Mouse (Mus musculus): ENCODE results near the gene Gm9887. TPM values are rescaled to one million over a fixed set of nuclear protein-coding genes. Genes with fewer than 3 reads are reported as not detected.
"Not testable (repeated sequence)": the region's sequence is repeated elsewhere in the genome, so short reads cannot be mapped to it uniquely, and the experiment has no call there.

Gm9887 gene
- polyA plus RNA-seq, 1 experiment from 2014 or later, result 1.0 TPM

DNA sequence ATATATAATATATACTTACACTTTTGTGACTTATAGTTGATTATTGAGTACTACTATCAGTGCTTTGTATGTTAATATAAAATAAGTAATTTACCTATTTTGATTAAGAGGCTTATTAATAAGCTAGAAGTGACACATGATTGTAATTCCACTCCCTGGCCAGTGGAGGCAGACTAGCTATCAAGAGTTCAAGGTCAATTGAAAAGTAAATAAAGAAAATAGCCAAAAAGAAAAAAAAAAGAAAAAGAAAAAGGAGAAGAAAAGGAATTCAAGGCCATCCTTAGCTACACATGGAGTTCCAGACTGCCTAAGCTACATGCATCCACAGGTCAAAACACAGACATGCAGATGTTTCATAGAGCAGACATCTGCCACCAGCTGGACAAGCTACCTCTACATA lies 5.8 kb downstream of the Gm9887 start:
- ATAC-seq (replicated peaks), result no peak
- no peak overlapping the region for H3K4me2 ChIP-seq (replicated peaks)
- H3K36me3 ChIP-seq, result no peaks in the 10 kb centered on the region
- H3K27me3 ChIP-seq, result no peaks in the 10 kb centered on the region
- H3K4me1 ChIP-seq, result peaks cover 14% of the 10 kb centered on the region; the same call in 1 of the 2 replicates
- H3K4me3 ChIP-seq, result no peak overlapping the region
- H3K27ac ChIP-seq (replicated peaks), result no peak overlapping the region
- no peak overlapping the region for H3K9ac ChIP-seq (replicated peaks)
- H3K9me3 ChIP-seq, result no peaks in the 10 kb centered on the region

DNA sequence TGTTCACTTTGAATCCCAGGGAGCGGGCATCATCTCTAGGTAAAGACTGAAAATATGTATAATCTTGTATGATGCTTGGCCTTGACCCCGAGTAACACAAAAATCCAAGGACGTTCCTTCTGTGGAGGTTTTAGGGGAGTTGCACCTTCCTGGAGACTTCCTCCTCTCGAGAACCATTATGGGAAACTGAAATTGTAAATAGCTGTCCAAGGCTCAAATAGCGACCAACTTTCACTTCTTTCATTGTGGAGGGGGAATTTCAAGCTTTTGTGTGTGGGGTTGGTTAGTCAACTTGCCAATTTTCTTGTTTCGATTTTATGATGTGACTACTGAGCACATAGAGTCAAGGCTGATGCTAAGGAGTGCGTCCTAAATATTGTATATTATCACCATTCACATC lies 6.5 kb downstream of the Gm9887 start:
- ATAC-seq (replicated peaks), result no peak
- H3K9me3 ChIP-seq, result no peaks in the 10 kb centered on the region
- H3K9ac ChIP-seq (replicated peaks), result no peak overlapping the region
- no peak overlapping the region for H3K4me2 ChIP-seq (replicated peaks)
- H3K27ac ChIP-seq (replicated peaks), result no peak overlapping the region
- no peaks in the 10 kb centered on the region for H3K27me3 ChIP-seq
- H3K4me3 ChIP-seq, result no peak overlapping the region
- peaks cover 14% of the 10 kb centered on the region; the same call in 1 of the 2 replicates for H3K4me1 ChIP-seq
- no peaks in the 10 kb centered on the region for H3K36me3 ChIP-seq
- 86% methylated on average over 7 of the region's 7 CpGs for WGBS

DNA sequence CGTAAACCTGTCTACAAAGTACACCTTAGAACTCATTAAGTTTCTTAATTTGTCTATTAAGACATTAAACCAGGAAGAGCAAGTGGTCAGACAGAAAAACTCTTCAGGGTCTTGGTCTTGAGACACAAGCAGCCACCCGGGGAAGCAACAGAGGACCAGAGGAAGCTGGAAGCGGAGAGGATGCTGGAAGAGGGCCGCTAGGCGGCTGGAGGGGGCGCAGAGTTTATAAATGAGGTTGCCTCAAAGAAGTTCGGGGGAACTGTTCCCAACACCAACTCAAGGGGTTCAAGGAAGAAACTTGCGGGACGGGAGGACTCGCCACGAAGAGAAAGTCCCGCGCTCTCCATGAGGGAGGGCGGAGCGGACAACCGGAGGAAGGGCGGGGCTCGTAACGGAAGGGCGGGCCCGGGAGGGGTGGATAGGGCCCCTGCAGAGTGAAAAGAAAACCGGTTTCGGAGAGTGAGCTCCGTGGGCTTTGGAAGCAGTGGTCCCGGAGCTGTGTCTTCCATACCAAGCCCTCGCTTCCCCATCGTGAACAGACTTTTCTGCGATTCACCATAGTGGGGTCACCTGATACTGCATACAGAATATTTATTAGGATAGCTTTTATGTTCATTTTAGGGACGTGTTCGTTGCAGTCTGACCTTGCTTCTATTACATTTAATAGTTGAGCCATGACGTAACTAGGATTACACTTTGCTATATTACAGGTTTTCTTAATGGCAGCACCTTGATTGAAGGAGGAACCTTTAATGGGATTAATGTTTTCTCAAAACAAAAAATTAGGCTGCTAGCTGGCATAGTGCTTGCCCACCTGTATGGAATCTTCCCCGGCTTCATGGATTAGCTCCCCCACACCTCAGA lies 8.1 kb downstream of the Gm9887 start:
- Histone ChIP-seq H3K4me1 (peaks cover 14% of the 10 kb centered on the region; the same call in 1 of the 2 replicates), H3K27me3 (no peaks in the 10 kb centered on the region), H3K4me2 (replicated peaks) (peak overlapping the region; percentile 80), H3K27ac (replicated peaks) (peak overlapping the region; percentile 54), H3K36me3 (no peaks in the 10 kb centered on the region), H3K9ac (replicated peaks) (peak overlapping the region; percentile 48), H3K4me3 (peak overlapping the region; percentile 50), H3K9me3 (no peaks in the 10 kb centered on the region)
- WGBS, result 4% methylated on average over 32 of the region's 32 CpGs
- ATAC-seq (replicated peaks), result no peak

DNA sequence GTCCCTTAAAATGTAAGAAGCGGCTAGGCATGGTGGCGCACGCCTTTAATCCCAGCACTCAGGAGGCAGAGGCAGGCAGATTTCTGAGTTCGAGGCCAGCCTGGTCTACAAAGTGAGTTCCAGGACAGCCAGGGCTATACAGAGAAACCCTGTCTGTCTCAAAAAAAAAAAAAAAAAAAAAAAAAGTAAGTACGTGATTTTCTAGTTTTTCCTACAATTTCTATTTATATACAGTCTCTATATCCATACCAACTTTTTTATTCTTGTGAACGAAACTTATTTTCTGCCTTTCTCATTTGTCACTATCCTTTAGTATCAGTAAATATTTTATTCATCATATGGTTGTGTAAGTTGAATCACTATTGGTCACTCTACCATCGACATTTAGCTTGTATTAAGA lies 9.1 kb downstream of the Gm9887 start:
- H3K27ac ChIP-seq (replicated peaks); H3K4me2 ChIP-seq (replicated peaks); H3K9me3 ChIP-seq; H3K4me3 ChIP-seq; H3K27me3 ChIP-seq; ATAC-seq (replicated peaks); H3K36me3 ChIP-seq; H3K9ac ChIP-seq (replicated peaks): not testable (repeated sequence)
- 95% methylated on average over 7 of the region's 7 CpGs for WGBS
- peaks cover 14% of the 10 kb centered on the region; the same call in 1 of the 2 replicates for H3K4me1 ChIP-seq

DNA sequence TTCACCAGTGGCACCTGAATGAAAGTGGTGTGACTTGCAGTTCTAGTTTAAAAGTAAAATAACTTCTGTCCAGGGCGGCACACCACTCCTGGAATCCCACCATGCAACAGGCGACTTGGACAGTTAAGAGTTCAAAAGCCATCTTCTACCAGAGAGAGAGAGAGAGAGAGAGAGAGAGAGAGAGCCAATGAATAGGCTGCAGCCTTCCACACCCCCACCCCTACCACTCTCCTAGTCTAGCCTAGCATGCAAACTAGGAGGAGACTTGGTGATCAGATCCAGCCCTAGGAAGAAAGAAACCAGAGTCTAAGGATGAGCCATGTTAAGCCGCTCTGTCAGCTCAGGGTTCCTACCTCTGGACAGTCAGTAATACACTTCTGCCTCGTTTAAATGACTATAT lies 9.9 kb downstream of the Gm9887 start:
- WGBS, result 48% methylated on average over 4 of the region's 4 CpGs
- Histone ChIP-seq H3K27me3 (no peaks in the 10 kb centered on the region), H3K4me1 (peaks cover 17% of the 10 kb centered on the region), H3K4me2 (replicated peaks) (peak overlapping the region; percentile 68), H3K9me3 (no peaks in the 10 kb centered on the region), H3K9ac (replicated peaks) (no peak overlapping the region), H3K36me3 (no peaks in the 10 kb centered on the region), H3K27ac (replicated peaks) (no peak overlapping the region), H3K4me3 (no peak overlapping the region)
- ATAC-seq (replicated peaks), result no peak

DNA sequence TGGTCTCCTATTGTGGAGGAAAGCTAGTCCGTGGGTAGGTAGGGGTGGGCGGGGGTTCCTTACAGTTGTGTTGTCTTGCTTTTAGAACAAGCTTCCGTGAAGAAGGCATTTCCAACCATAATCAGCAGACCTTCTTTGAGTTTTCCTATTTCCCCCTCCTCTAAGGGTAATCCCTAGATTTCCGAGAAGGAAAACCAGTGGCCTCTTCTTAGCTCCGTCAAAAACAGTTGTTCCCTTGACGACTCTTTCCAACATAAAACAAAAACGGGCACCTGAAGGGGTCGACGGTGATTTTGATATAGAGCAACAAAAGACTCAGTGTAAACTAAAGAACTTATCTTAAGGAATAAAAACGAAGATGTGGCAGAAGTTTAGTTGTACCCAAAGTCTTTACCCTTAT lies 10.3 kb downstream of the Gm9887 start:
- peak overlapping the region; percentile 68 for H3K4me2 ChIP-seq (replicated peaks)
- WGBS, result 6% methylated on average over 10 of the region's 10 CpGs
- H3K4me3 ChIP-seq, result peak overlapping the region; percentile 60
- no peak for ATAC-seq (replicated peaks)
- H3K9me3 ChIP-seq, result no peaks in the 10 kb centered on the region
- peaks cover 19% of the 10 kb centered on the region for H3K4me1 ChIP-seq
- peak overlapping the region; percentile 94 for H3K27ac ChIP-seq (replicated peaks)
- H3K36me3 ChIP-seq, result no peaks in the 10 kb centered on the region
- peak overlapping the region; percentile 69 for H3K9ac ChIP-seq (replicated peaks)
- no peaks in the 10 kb centered on the region for H3K27me3 ChIP-seq

DNA sequence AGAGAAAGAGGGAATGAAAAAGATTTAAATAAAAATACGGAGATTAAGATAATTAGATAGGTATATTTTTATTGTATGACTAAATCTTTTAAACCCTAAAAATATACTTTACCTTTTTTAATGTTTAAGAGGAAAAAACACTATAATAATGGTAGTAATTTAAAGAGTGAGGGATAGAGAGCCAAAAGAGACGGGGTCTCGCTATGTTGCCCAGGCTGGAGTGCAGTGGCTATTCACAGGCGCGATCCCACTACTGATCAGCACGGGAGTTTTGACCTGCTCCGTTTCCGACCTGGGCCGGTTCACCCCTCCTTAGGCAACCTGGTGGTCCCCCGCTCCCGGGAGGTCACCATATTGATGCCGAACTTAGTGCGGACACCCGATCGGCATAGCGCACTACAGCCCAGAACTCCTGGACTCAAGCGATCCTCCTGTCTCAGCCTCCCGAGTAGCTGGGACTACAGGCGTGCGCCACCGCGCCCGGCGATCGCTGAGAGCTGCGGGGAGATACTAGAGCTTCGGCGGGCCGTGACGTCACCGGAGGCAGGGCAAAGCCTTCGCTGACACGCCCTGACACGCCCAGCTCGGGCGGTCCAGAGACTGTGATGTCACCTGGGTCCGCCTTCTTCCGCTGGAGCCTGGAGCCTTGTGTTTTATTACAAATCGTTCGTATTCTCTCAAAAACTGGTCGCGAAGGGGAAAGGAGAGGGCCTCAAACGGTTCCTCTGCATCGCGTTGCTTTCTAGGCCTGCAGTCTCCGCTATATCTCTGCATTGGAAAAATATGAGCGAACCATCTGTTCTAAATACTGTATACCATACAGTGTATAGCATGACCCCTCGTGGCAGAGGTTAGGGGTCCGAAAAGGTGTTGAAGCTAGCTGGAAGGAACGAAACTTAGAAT lies 11.0 kb downstream of the Gm9887 start:
- H3K9me3 ChIP-seq, H3K36me3 ChIP-seq, H3K27me3 ChIP-seq: not testable (repeated sequence)
- H3K4me2 ChIP-seq (replicated peaks), result peak overlapping the region; percentile 68
- ATAC-seq (replicated peaks), result peak; percentile 97
- peak overlapping the region; percentile 60 for H3K4me3 ChIP-seq
- peak overlapping the region; percentile 94 for H3K27ac ChIP-seq (replicated peaks)
- peak overlapping the region; percentile 69 for H3K9ac ChIP-seq (replicated peaks)
- WGBS, result under 1% methylated on average over 40 of the region's 50 CpGs
- peaks cover 22% of the 10 kb centered on the region for H3K4me1 ChIP-seq

DNA sequence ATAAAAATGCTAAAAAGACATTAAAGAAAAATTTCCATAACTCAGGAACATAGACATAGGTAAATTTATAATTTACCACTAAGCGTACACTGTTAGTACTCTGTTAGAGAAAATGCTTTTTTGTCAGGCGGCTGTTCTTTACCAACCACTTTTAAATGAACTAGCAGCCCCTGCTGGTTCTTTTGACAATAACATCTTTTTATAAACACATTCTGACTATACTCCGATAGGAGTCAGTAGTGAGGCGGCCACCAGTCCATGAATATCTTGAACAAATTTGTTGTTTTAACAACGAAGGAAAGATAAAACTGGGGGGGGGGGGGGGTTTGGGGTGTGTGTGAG lies 11.6 kb downstream of the Gm9887 start:
- peaks cover 27% of the 10 kb centered on the region for H3K4me1 ChIP-seq
- H3K27me3 ChIP-seq, result no peaks in the 10 kb centered on the region
- 16% methylated on average over 5 of the region's 5 CpGs for WGBS
- H3K9me3 ChIP-seq, result no peaks in the 10 kb centered on the region
- no peaks in the 10 kb centered on the region for H3K36me3 ChIP-seq
- H3K9ac ChIP-seq (replicated peaks), result no peak overlapping the region
- H3K27ac ChIP-seq (replicated peaks), result no peak overlapping the region
- H3K4me2 ChIP-seq (replicated peaks), result no peak overlapping the region
- H3K4me3 ChIP-seq, result no peak overlapping the region
- no peak for ATAC-seq (replicated peaks)

DNA sequence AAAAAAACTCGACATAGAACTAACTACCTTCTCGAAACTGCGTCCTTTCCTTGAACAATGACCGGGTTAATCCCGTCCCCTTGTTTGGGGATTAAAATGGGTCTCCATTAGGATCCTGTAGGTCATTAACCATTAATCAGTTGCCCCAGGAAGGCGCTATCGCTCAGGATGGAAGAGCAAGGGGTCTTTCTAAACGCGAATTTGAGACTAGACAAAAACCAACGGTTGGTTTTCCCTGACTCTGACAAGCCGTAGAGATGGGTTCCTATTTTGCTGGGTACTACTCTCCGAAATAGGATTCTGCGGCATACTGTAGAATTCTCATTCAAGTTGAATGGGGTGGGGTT lies 15.0 kb downstream of the Gm9887 start:
- peaks cover 21% of the 10 kb centered on the region for H3K36me3 ChIP-seq
- 0 out of 2 replicates have a peak overlapping the region, but pooled peaks have one; percentile 40 for H3K27ac ChIP-seq (replicated peaks)
- peak overlapping the region; percentile 89 for H3K4me3 ChIP-seq
- WGBS, result 6% methylated on average over 13 of the region's 13 CpGs
- H3K9me3 ChIP-seq, result no peaks in the 10 kb centered on the region
- H3K4me1 ChIP-seq, result peaks cover 21% of the 10 kb centered on the region
- H3K27me3 ChIP-seq, result no peaks in the 10 kb centered on the region
- H3K9ac ChIP-seq (replicated peaks), result peak overlapping the region; percentile 91
- H3K4me2 ChIP-seq (replicated peaks), result peak overlapping the region; percentile 77
- no peak for ATAC-seq (replicated peaks)

DNA sequence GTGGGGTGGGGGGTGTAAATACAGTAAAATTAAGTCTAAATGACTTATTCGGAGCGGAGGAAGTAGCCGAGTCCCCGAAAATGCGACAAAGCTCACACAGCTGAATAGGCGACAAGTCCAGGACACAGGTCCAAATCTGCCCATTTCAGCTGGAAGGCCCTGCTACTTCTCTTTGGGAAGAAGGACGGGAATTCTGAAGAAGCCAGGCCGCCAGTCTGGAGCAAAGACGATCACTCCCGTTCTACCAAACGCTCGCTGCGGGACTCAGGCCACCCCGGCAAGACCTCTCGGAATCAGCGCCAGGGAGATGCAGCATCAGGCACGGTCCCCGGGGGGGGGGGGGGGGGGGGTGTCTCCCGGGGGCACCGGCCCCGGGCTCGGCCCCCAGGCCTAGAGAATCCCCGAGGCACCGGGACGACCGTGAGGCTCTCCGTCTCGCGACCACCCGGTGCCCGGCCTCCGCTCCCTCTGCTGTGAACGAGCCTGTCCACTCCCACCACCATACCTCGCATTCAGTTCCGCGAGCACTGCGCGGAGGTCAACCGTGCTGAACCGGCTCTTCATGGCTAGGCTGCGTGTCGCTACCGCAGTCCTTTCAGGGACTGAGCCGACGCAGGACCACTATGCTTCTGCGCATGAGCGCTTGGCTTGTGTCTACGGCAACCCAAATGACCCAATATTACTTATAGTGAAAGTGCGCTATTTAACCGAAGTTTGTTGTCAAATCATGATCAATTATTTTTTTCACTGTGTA lies 15.5 kb downstream of the Gm9887 start, which contains the start of gene Nemf:
Gene Nemf, minus strand, starts transcription at position 620 of the 754 bp plus-strand sequence.
- H3K27me3 ChIP-seq, result no peaks in the 10 kb centered on the region
- H3K4me1 ChIP-seq, result peaks cover 17% of the 10 kb centered on the region
- H3K36me3 ChIP-seq, result peaks cover 26% of the 10 kb centered on the region
- peak within 1 kb of the TSS; percentile 77 for H3K4me2 ChIP-seq (replicated peaks)
- peak; percentile 56 for ATAC-seq (replicated peaks)
- H3K9me3 ChIP-seq, result no peaks in the 10 kb centered on the region
- H3K9ac ChIP-seq (replicated peaks), result peak within 1 kb of the TSS; percentile 91
- H3K4me3 ChIP-seq, result peak within 1 kb of the TSS; percentile 89
- H3K27ac ChIP-seq (replicated peaks), result peak within 1 kb of the TSS; percentile 82
- under 1% methylated on average over 43 of the region's 50 CpGs for WGBS

DNA sequence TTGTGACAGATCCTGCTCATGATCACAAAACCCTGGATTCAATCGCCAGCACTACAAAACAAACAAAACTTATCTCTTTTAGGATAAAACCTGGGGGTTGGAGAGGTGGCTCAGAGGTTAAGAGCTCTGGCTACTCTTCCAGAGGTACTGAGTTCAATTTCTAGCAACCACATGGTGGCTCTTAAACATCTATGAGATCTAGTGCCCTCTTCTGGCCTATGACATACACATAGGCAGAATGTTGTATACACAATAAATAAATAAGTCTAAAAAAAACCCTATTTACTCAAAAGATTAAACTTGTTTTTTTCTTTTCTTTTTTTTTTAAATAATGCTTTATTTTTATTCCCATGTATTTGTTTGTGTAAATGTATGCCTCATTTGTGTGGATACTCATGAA lies 20.6 kb downstream of the Gm9887 start:
- Histone ChIP-seq H3K27ac (replicated peaks) (no peak overlapping the region), H3K4me1 (peaks cover 12% of the 10 kb centered on the region), H3K4me3 (no peak overlapping the region), H3K9ac (replicated peaks) (no peak overlapping the region), H3K27me3 (no peaks in the 10 kb centered on the region), H3K36me3 (peaks cover 67% of the 10 kb centered on the region), H3K4me2 (replicated peaks) (no peak overlapping the region), H3K9me3 (no peaks in the 10 kb centered on the region)
- ATAC-seq (replicated peaks), result no peak
- 90% methylated on average over 1 of the region's 1 CpGs for WGBS

DNA sequence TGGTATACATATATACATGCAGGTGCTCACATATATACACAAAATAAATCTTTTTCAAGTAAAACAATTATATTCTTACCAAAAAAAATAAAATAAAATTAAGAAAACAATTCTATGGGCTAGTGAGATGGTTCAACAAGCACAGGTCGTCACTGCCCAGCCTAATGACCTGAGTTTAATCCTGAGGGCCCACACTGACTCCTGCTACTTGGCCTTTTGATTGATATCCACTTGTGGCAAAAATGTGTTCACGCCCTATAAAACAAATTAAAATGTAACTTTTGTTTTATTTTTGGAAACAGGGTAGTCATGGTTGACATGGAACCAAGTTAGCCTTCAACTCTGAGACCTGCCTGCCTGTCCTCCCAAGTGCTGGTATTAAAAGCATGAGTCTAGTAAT lies 22.3 kb downstream of the Gm9887 start:
- no peak overlapping the region for H3K27ac ChIP-seq (replicated peaks)
- H3K9ac ChIP-seq (replicated peaks), result no peak overlapping the region
- 89% methylated on average over 2 of the region's 2 CpGs for WGBS
- H3K9me3 ChIP-seq, result no peaks in the 10 kb centered on the region
- H3K4me2 ChIP-seq (replicated peaks), result no peak overlapping the region
- no peak overlapping the region for H3K4me3 ChIP-seq
- peaks cover 80% of the 10 kb centered on the region for H3K36me3 ChIP-seq
- no peaks in the 10 kb centered on the region for H3K4me1 ChIP-seq
- no peak for ATAC-seq (replicated peaks)
- no peaks in the 10 kb centered on the region for H3K27me3 ChIP-seq
